Mouse (Mus musculus): ENCODE measurements around the gene Pam16.

GRCm38 (mm10) chr16:4639831-4640237 is 15.0 kb upstream of the Pam16 start, which contains the start of the genes Vasn and Dnaja3:
- TF ChIP-seq CTCF (conservative IDR thresholded peaks at IDR 0.05; ENCODE audit: low read length) (no peak), POU5F1 (IDR thresholded peaks at IDR 0.05; ENCODE audit: borderline replicate concordance, low read length) (no peak), NANOG (IDR thresholded peaks at IDR 0.05; ENCODE audit: borderline replicate concordance, low read length) (no peak)
